Mouse (Mus musculus): ENCODE data around the gene Rwdd2b. TPM values are rescaled to one million over a fixed set of nuclear protein-coding genes. Genes with fewer than 3 reads are reported as not detected.

Gene Rwdd2b
- polyA plus RNA-seq, 1 experiment = 0.11 TPM

DNA sequence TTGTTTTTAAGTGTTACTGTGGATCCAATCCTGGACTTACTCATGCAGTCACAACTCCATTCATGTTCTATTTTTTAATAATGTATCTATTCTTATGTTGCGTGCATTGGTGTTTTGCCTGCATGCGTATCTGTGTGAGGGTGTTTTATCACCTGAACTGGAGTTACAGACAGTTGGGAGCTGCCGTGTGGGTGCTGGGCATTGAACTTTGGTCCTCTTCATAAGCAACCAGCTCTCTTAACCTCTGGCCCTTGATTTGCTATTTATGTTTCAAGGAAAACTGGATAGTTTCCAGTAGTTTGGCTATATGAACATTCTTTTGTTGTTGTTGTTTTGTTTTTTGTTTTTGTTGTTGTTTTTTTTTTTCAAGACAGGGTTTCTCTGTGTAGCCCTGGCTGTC, 5.2 kb upstream of the Rwdd2b start:
- Histone ChIP-seq H3K36me3 (ENCODE audit: control insufficient read depth) (no peaks in the 10 kb centered on the region), H3K27me3 (ENCODE audit: control insufficient read depth) (peaks cover 13% of the 10 kb centered on the region), H3K4me1 (ENCODE audit: control insufficient read depth) (peaks cover 11% of the 10 kb centered on the region), H3K9me3 (ENCODE audit: control insufficient read depth, low read length) (no peaks in the 10 kb centered on the region), H3K4me3 (replicated peaks) (no peak overlapping the region)
- no peak for TF ChIP-seq TAL1 (IDR thresholded peaks at IDR 0.05; ENCODE audit: low read length)

DNA sequence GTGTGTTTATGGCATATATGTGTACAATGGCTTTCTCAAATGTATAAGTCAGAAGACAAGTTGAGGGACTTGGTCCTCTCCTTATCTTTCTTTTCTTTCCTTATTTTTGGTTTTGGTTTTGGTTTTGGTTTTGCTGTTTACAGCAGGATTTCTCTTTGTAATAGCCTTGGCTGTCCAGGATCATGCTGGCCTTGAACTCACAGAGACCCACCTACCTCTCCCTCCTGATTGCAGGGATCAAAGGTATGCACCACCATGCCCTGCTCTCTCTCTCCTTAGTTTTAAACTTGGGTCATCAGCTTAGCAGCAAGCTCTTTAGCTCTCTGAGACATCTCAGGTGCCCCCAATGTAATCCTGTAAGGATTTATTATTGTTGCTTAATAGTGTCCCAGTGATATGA, 4.7 kb upstream of the Rwdd2b start:
- TF ChIP-seq TAL1 (IDR thresholded peaks at IDR 0.05; ENCODE audit: low read length) (no peak), GATA1 (IDR thresholded peaks at IDR 0.05; ENCODE audit: low read length) (no peak)
- no peaks in the 10 kb centered on the region for H3K9me3 ChIP-seq (ENCODE audit: control insufficient read depth, low read length)
- H3K4me1 ChIP-seq (ENCODE audit: control insufficient read depth) = peaks cover 11% of the 10 kb centered on the region
- peaks cover 13% of the 10 kb centered on the region for H3K27me3 ChIP-seq (ENCODE audit: control insufficient read depth)
- H3K36me3 ChIP-seq (ENCODE audit: control insufficient read depth) = no peaks in the 10 kb centered on the region
- H3K4me3 ChIP-seq (replicated peaks) = no peak overlapping the region

DNA sequence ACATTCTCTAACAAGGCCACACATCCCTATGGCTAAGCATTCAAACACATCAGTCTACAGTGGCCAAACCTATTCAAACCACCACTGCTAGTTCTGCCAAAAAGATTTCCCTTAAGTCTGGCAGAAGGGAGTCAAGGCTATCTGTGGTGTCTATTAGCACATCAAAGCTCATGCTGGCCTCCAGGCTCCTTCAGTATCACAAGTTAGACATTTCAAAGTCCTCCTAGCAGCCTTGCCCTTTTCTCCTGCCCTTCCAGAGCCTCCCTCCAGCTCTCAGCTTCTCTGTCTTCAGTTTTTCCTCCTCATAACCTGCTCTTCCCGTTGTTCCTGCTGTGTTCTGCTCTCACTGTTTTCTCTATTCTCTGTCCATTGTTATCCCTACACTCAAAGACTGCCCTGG, 3.7 kb upstream of the Rwdd2b start:
- Histone ChIP-seq H3K9me3 (ENCODE audit: control insufficient read depth, low read length) (no peaks in the 10 kb centered on the region), H3K36me3 (ENCODE audit: control insufficient read depth) (no peaks in the 10 kb centered on the region), H3K4me3 (replicated peaks) (no peak overlapping the region), H3K27me3 (ENCODE audit: control insufficient read depth) (peaks cover 13% of the 10 kb centered on the region), H3K4me1 (ENCODE audit: control insufficient read depth) (peaks cover 19% of the 10 kb centered on the region)
- no peak for TF ChIP-seq TAL1 (IDR thresholded peaks at IDR 0.05; ENCODE audit: low read length)
- TF ChIP-seq GATA1 (IDR thresholded peaks at IDR 0.05; ENCODE audit: low read length) = no peak

DNA sequence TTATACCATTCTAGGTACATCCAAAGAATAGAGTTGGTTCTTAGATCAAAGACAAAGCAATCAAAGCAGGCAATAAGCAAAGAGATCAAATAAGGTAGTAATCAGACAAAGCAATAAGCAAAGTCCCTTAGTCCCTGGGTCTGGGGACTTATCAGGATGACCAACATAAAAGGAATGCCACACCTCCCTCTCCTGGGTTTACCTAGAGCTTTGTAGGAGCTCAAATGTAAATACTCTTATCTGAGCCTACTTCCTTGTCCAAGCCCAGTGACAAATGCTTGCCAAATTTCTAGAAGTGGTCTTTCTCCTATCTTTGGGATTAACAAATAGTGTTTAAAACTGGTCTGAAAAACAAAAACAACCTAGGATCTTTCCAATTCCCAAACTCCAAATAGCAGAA, 2.9 kb upstream of the Rwdd2b start:
- Histone ChIP-seq H3K4me1 (ENCODE audit: control insufficient read depth) (peaks cover 22% of the 10 kb centered on the region), H3K4me3 (replicated peaks) (no peak overlapping the region), H3K36me3 (ENCODE audit: control insufficient read depth) (no peaks in the 10 kb centered on the region), H3K9me3 (ENCODE audit: control insufficient read depth, low read length) (no peaks in the 10 kb centered on the region), H3K27me3 (ENCODE audit: control insufficient read depth) (peaks cover 13% of the 10 kb centered on the region)
- TF ChIP-seq GATA1 (IDR thresholded peaks at IDR 0.05; ENCODE audit: low read length) (no peak), TAL1 (IDR thresholded peaks at IDR 0.05; ENCODE audit: low read length) (no peak)

DNA sequence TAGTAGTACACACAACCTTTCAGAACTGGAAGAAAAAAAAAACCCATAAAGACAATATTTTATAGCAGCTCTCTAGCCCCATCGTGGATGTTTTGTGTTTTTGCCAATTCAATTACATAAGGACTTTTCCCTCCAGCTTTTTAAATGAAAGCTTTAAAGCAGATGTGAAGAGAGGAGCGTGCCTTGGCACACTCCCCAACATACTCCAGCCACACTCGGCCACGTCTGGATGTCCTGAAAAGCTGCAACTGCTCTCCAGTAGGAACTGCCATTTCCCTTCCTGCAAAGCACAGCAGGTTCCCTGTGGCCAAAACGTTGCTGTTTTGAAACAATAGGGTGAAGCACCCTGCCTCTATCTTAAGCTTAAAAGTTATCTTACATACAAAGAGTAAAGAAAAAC, 1.9 kb upstream of the Rwdd2b start:
- TF ChIP-seq GATA1 (IDR thresholded peaks at IDR 0.05; ENCODE audit: low read length) (no peak), TAL1 (IDR thresholded peaks at IDR 0.05; ENCODE audit: low read length) (no peak)
- no peaks in the 10 kb centered on the region for H3K36me3 ChIP-seq (ENCODE audit: control insufficient read depth)
- no peak overlapping the region for H3K4me3 ChIP-seq (replicated peaks)
- no peaks in the 10 kb centered on the region for H3K9me3 ChIP-seq (ENCODE audit: control insufficient read depth, low read length)
- H3K4me1 ChIP-seq (ENCODE audit: control insufficient read depth) = peaks cover 22% of the 10 kb centered on the region
- H3K27me3 ChIP-seq (ENCODE audit: control insufficient read depth) = peaks cover 13% of the 10 kb centered on the region

DNA sequence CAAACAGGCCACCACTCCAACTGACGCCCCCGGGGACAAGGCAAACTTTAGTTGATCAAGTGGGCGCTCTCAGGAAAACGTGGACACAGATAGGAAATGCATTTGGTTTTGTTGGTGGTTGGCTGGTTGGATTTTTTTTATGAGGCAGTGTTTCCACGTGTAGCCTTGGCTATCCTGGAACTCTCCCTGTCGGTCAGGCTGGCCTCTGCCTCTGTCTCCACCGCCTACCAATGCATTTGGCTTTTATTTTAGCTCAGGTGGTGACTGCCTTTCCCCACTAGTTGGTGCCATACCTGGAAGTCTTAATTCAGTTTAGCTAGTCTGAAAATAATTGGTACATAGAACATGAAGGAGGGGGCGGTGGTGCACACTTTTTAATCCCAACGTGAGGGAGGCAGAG, 716 bp upstream of the Rwdd2b start:
- no peak for TF ChIP-seq GATA1 (IDR thresholded peaks at IDR 0.05; ENCODE audit: low read length)
- no peak for TF ChIP-seq TAL1 (IDR thresholded peaks at IDR 0.05; ENCODE audit: low read length)

DNA sequence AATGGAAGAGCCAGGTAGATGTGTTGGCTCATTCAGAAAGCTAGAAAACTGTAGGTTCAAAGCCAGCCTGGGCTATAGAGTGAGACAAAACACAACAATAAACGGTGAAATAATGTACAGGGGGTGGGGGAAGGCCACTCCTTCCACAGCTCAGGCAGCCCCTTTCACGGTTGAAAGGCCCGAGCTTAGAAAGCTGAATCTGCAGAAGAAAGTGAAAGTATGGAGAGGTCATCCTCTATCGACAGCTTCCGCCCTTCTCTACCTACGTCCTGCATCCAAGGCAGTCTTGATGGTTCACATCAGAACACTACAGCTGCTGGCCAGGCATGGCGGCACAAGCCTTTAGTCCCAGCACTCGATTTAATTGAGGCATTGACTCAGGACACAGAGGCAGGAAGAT, 1.7 kb downstream of the Rwdd2b start:
- Histone ChIP-seq H3K4me1 (ENCODE audit: control insufficient read depth) (peaks cover 29% of the 10 kb centered on the region), H3K27me3 (ENCODE audit: control insufficient read depth) (peaks cover 4% of the 10 kb centered on the region), H3K36me3 (ENCODE audit: control insufficient read depth) (peaks cover 6% of the 10 kb centered on the region), H3K4me3 (replicated peaks) (no peak overlapping the region), H3K9me3 (ENCODE audit: control insufficient read depth, low read length) (no peaks in the 10 kb centered on the region)
- TF ChIP-seq GATA1 (IDR thresholded peaks at IDR 0.05; ENCODE audit: low read length) (no peak), TAL1 (IDR thresholded peaks at IDR 0.05; ENCODE audit: low read length) (no peak)

More for the DNA sequence above, 716 bp upstream of the Rwdd2b start:
- Histone ChIP-seq H3K36me3 (ENCODE audit: control insufficient read depth) (peaks cover 1% of the 10 kb centered on the region; the same call in 1 of the 2 replicates), H3K9me3 (ENCODE audit: control insufficient read depth, low read length) (no peaks in the 10 kb centered on the region), H3K27me3 (ENCODE audit: control insufficient read depth) (peaks cover 11% of the 10 kb centered on the region), H3K4me1 (ENCODE audit: control insufficient read depth) (peaks cover 22% of the 10 kb centered on the region), H3K4me3 (replicated peaks) (peak overlapping the region; percentile 94)

DNA sequence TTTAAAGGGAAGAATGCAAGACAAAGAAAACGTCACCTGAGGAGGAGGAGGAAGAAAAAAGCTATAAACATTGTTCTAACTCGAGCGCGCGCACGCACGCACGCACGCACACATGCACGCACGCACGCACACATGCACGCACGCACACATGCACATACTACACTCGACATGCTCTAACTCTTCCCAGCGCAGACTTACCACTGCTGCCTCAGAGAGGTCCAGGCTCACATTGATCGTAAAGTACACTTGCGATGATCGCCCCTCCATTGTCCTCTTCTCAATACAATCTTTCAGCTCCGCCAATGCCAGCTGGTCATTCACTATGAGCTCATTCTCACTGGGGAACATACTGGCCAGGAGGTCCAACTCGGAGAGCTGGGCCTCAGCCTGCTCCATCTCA, 3.3 kb downstream of the Rwdd2b start:
- peaks cover 35% of the 10 kb centered on the region for H3K4me1 ChIP-seq (ENCODE audit: control insufficient read depth)
- H3K27me3 ChIP-seq (ENCODE audit: control insufficient read depth) = no peaks in the 10 kb centered on the region
- H3K36me3 ChIP-seq (ENCODE audit: control insufficient read depth) = peaks cover 6% of the 10 kb centered on the region
- H3K4me3 ChIP-seq (replicated peaks) = no peak overlapping the region
- no peaks in the 10 kb centered on the region for H3K9me3 ChIP-seq (ENCODE audit: control insufficient read depth, low read length)
- TF ChIP-seq GATA1 (IDR thresholded peaks at IDR 0.05; ENCODE audit: low read length) (no peak), TAL1 (IDR thresholded peaks at IDR 0.05; ENCODE audit: low read length) (no peak)

DNA sequence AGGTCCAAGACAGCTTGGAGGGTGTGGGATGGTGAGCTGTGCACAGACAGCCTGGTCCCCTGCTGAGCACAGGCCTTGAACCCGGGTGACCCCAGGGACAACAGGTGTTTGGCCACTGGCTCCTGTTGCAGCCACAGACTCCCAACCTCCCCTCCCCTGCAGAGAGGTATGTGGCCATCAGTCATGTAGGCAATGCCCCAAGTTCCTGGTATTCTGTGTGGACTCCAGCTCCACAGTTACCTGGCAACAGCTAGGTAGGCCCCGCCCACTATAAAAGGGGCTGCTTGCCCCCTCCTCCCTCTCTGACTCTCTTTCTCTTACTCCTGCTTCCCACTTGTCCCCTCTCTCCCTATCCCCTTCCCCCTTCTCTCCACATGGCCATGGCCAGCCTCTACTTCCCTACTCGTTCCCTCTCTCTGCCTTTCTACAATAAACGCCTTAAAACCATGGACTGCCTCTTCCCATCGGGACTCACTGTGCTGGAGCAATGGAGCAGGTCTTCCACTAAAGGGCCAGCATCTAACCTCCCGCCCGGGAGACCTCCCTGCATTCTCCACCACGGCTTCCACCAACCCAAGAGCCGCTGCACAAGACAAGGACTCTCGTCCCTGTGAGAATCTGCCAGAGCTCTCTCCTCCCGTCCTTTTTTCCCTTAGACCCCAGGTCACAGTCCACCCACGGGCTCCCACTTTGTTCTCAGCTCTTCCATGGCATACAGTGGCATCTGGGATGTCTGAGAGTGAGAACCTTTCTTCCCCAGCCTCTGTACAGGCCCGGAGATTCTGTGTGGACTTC, 4.8 kb downstream of the Rwdd2b start:
- Histone ChIP-seq H3K36me3 (ENCODE audit: control insufficient read depth) (peaks cover 6% of the 10 kb centered on the region), H3K9me3 (ENCODE audit: control insufficient read depth, low read length) (no peaks in the 10 kb centered on the region), H3K4me3 (replicated peaks) (no peak overlapping the region), H3K4me1 (ENCODE audit: control insufficient read depth) (peaks cover 37% of the 10 kb centered on the region), H3K27me3 (ENCODE audit: control insufficient read depth) (no peaks in the 10 kb centered on the region)
- no peak for TF ChIP-seq GATA1 (IDR thresholded peaks at IDR 0.05; ENCODE audit: low read length)
- no peak for TF ChIP-seq TAL1 (IDR thresholded peaks at IDR 0.05; ENCODE audit: low read length)

DNA sequence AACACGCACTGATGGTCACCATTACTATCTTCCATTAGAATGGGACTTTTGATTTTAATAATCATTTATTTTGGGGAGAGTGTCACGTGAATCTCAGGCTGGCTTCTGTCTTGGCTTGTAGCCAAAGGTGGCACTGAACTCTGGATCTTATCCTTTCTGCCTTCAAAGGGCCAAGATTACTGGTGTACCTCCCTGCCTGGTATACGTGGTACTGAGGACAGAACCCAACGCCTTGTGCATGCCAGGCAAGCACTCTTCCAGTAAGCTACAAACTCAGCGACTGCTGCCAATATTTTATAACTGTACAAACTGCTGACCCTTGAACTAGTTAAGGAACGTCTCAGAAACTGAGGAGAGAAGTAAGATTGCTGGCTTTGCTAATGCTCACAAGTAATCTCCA, 5.4 kb downstream of the Rwdd2b start:
- TF ChIP-seq TAL1 (IDR thresholded peaks at IDR 0.05; ENCODE audit: low read length) = no peak
- TF ChIP-seq GATA1 (IDR thresholded peaks at IDR 0.05; ENCODE audit: low read length) = no peak
- H3K27me3 ChIP-seq (ENCODE audit: control insufficient read depth) = no peaks in the 10 kb centered on the region
- no peaks in the 10 kb centered on the region for H3K9me3 ChIP-seq (ENCODE audit: control insufficient read depth, low read length)
- peaks cover 6% of the 10 kb centered on the region for H3K36me3 ChIP-seq (ENCODE audit: control insufficient read depth)
- H3K4me1 ChIP-seq (ENCODE audit: control insufficient read depth) = peaks cover 41% of the 10 kb centered on the region
- H3K4me3 ChIP-seq (replicated peaks) = no peak overlapping the region
